Mouse (Mus musculus): Measurements from ENCODE around the gene Peli2. TPM values are rescaled to one million over a fixed set of nuclear protein-coding genes. Genes with fewer than 3 reads are reported as not detected.

Gene Peli2
- polyA plus RNA-seq, 1 experiment from 2014 or later: 3.1 TPM

GRCm38 (mm10) chr14:48130761-48131575, 10.3 kb downstream of the Peli2 start:
- ATAC-seq (replicated peaks; ENCODE audit: low FRiP score) (no peak), DNase-seq (ENCODE audit: low spot score) (peak; percentile 24)
- Histone ChIP-seq H3K4me2 (no peak overlapping the region), H3K9me3 (ENCODE audit: control insufficient read depth, low read length) (no peaks in the 10 kb centered on the region), H3K27ac (ENCODE audit: low read depth, low read length) (no peak overlapping the region), H3K4me3 (ENCODE audit: low read depth, low read length) (no peak overlapping the region), H3K36me3 (ENCODE audit: control insufficient read depth, insufficient read depth, low read length) (no peaks in the 10 kb centered on the region), H3K27me3 (replicated peaks; ENCODE audit: control insufficient read depth, insufficient read depth, low read length) (no peaks in the 10 kb centered on the region), H3K4me1 (replicated peaks; ENCODE audit: control insufficient read depth, insufficient read depth, low read length) (peaks cover 38% of the 10 kb centered on the region), H3K9ac (ENCODE audit: low read depth, low read length) (no peak overlapping the region)
- 49% methylated on average over 20 of the region's 20 CpGs for WGBS

- H3K27ac ChIP-seq (ENCODE audit: low read depth, low read length): no peak overlapping the region
- no peaks in the 10 kb centered on the region for H3K36me3 ChIP-seq (ENCODE audit: control insufficient read depth, insufficient read depth, low read length)
- H3K27me3 ChIP-seq (replicated peaks; ENCODE audit: control insufficient read depth, insufficient read depth, low read length): no peaks in the 10 kb centered on the region
- no peaks in the 10 kb centered on the region for H3K9me3 ChIP-seq (ENCODE audit: control insufficient read depth, low read length)
- no peak overlapping the region for H3K4me2 ChIP-seq
- H3K9ac ChIP-seq (ENCODE audit: low read depth, low read length): no peak overlapping the region
- no peak overlapping the region for H3K4me3 ChIP-seq (ENCODE audit: low read depth, low read length)
- ATAC-seq (replicated peaks; ENCODE audit: low FRiP score): 0 out of 2 replicates have a peak, but pooled peaks have one; percentile 15
- 56% methylated on average over 4 of the region's 4 CpGs for WGBS
- peak; percentile 32 for DNase-seq (ENCODE audit: low spot score)
- peaks cover 39% of the 10 kb centered on the region for H3K4me1 ChIP-seq (replicated peaks; ENCODE audit: control insufficient read depth, insufficient read depth, low read length)
Observed at GRCm38 (mm10) chr14:48131576-48131922, 10.9 kb downstream of the Peli2 start.

- ATAC-seq (replicated peaks; ENCODE audit: low FRiP score): no peak
- Histone ChIP-seq H3K27ac (ENCODE audit: low read depth, low read length) (no peak overlapping the region), H3K9me3 (ENCODE audit: control insufficient read depth, low read length) (no peaks in the 10 kb centered on the region), H3K27me3 (replicated peaks; ENCODE audit: control insufficient read depth, insufficient read depth, low read length) (no peaks in the 10 kb centered on the region), H3K4me2 (no peak overlapping the region), H3K36me3 (ENCODE audit: control insufficient read depth, insufficient read depth, low read length) (no peaks in the 10 kb centered on the region), H3K4me3 (ENCODE audit: low read depth, low read length) (no peak overlapping the region), H3K9ac (ENCODE audit: low read depth, low read length) (no peak overlapping the region), H3K4me1 (replicated peaks; ENCODE audit: control insufficient read depth, insufficient read depth, low read length) (peaks cover 44% of the 10 kb centered on the region)
- WGBS: 84% methylated on average over 3 of the region's 3 CpGs
- DNase-seq (ENCODE audit: low spot score): peak; percentile 29
Observed at GRCm38 (mm10) chr14:48132241-48132640, 11.6 kb downstream of the Peli2 start.

GRCm38 (mm10) chr14:48132865-48133802, 12.5 kb downstream of the Peli2 start:
- H3K27me3 ChIP-seq (replicated peaks; ENCODE audit: control insufficient read depth, insufficient read depth, low read length): no peaks in the 10 kb centered on the region
- peak overlapping the region; percentile 48 for H3K4me2 ChIP-seq
- WGBS: 28% methylated on average over 21 of the region's 21 CpGs
- DNase-seq (ENCODE audit: low spot score) (peak; percentile 26), ATAC-seq (replicated peaks; ENCODE audit: low FRiP score) (no peak)
- no peaks in the 10 kb centered on the region for H3K36me3 ChIP-seq (ENCODE audit: control insufficient read depth, insufficient read depth, low read length)
- no peak overlapping the region for H3K9ac ChIP-seq (ENCODE audit: low read depth, low read length)
- no peak overlapping the region for H3K4me3 ChIP-seq (ENCODE audit: low read depth, low read length)
- no peak overlapping the region; the same call in 1 of the 2 replicates for H3K27ac ChIP-seq (ENCODE audit: low read depth, low read length)
- peaks cover 45% of the 10 kb centered on the region for H3K4me1 ChIP-seq (replicated peaks; ENCODE audit: control insufficient read depth, insufficient read depth, low read length)
- H3K9me3 ChIP-seq (ENCODE audit: control insufficient read depth, low read length): no peaks in the 10 kb centered on the region

GRCm38 (mm10) chr14:48134344-48134743, 13.7 kb downstream of the Peli2 start:
- peak; percentile 55 for ATAC-seq (replicated peaks; ENCODE audit: low FRiP score)
- no peak overlapping the region for H3K4me3 ChIP-seq (ENCODE audit: low read depth, low read length)
- H3K9ac ChIP-seq (ENCODE audit: low read depth, low read length): no peak overlapping the region
- H3K36me3 ChIP-seq (ENCODE audit: control insufficient read depth, insufficient read depth, low read length): no peaks in the 10 kb centered on the region
- DNase-seq (ENCODE audit: low spot score): no peak
- WGBS: 44% methylated on average over 7 of the region's 7 CpGs
- H3K27ac ChIP-seq (ENCODE audit: low read depth, low read length): peak overlapping the region; percentile 69
- H3K27me3 ChIP-seq (replicated peaks; ENCODE audit: control insufficient read depth, insufficient read depth, low read length): no peaks in the 10 kb centered on the region
- H3K4me1 ChIP-seq (replicated peaks; ENCODE audit: control insufficient read depth, insufficient read depth, low read length): peaks cover 45% of the 10 kb centered on the region
- H3K4me2 ChIP-seq: peak overlapping the region; percentile 47
- no peaks in the 10 kb centered on the region for H3K9me3 ChIP-seq (ENCODE audit: control insufficient read depth, low read length)

GRCm38 (mm10) chr14:48135816-48136345, 15.3 kb downstream of the Peli2 start:
- DNase-seq (ENCODE audit: low spot score): no peak
- no peak for ATAC-seq (replicated peaks; ENCODE audit: low FRiP score)
- H3K9me3 ChIP-seq (ENCODE audit: control insufficient read depth, low read length): no peaks in the 10 kb centered on the region
- peaks cover 42% of the 10 kb centered on the region for H3K4me1 ChIP-seq (replicated peaks; ENCODE audit: control insufficient read depth, insufficient read depth, low read length)
- H3K4me3 ChIP-seq (ENCODE audit: low read depth, low read length): no peak overlapping the region
- H3K27me3 ChIP-seq (replicated peaks; ENCODE audit: control insufficient read depth, insufficient read depth, low read length): no peaks in the 10 kb centered on the region
- 62% methylated on average over 11 of the region's 11 CpGs for WGBS
- H3K9ac ChIP-seq (ENCODE audit: low read depth, low read length): no peak overlapping the region
- H3K4me2 ChIP-seq: no peak overlapping the region
- no peak overlapping the region for H3K27ac ChIP-seq (ENCODE audit: low read depth, low read length)
- no peaks in the 10 kb centered on the region for H3K36me3 ChIP-seq (ENCODE audit: control insufficient read depth, insufficient read depth, low read length)

GRCm38 (mm10) chr14:48137731-48138130, 17.1 kb downstream of the Peli2 start:
- no peak overlapping the region for H3K4me2 ChIP-seq
- 54% methylated on average over 8 of the region's 8 CpGs for WGBS
- no peak overlapping the region for H3K9ac ChIP-seq (ENCODE audit: low read depth, low read length)
- H3K36me3 ChIP-seq (ENCODE audit: control insufficient read depth, insufficient read depth, low read length): no peaks in the 10 kb centered on the region
- DNase-seq (ENCODE audit: low spot score) (no peak), ATAC-seq (replicated peaks; ENCODE audit: low FRiP score) (no peak)
- H3K4me3 ChIP-seq (ENCODE audit: low read depth, low read length): no peak overlapping the region
- H3K4me1 ChIP-seq (replicated peaks; ENCODE audit: control insufficient read depth, insufficient read depth, low read length): peaks cover 30% of the 10 kb centered on the region
- no peaks in the 10 kb centered on the region for H3K27me3 ChIP-seq (replicated peaks; ENCODE audit: control insufficient read depth, insufficient read depth, low read length)
- H3K27ac ChIP-seq (ENCODE audit: low read depth, low read length): no peak overlapping the region
- no peaks in the 10 kb centered on the region for H3K9me3 ChIP-seq (ENCODE audit: control insufficient read depth, low read length)

GRCm38 (mm10) chr14:48138138-48138537, 17.5 kb downstream of the Peli2 start:
- Histone ChIP-seq H3K9me3 (ENCODE audit: control insufficient read depth, low read length) (no peaks in the 10 kb centered on the region), H3K27me3 (replicated peaks; ENCODE audit: control insufficient read depth, insufficient read depth, low read length) (no peaks in the 10 kb centered on the region), H3K36me3 (ENCODE audit: control insufficient read depth, insufficient read depth, low read length) (no peaks in the 10 kb centered on the region), H3K4me3 (ENCODE audit: low read depth, low read length) (no peak overlapping the region), H3K4me1 (replicated peaks; ENCODE audit: control insufficient read depth, insufficient read depth, low read length) (peaks cover 27% of the 10 kb centered on the region), H3K9ac (ENCODE audit: low read depth, low read length) (no peak overlapping the region), H3K4me2 (no peak overlapping the region), H3K27ac (ENCODE audit: low read depth, low read length) (no peak overlapping the region)
- ATAC-seq (replicated peaks; ENCODE audit: low FRiP score) (no peak), DNase-seq (ENCODE audit: low spot score) (no peak)
- 47% methylated on average over 8 of the region's 8 CpGs for WGBS

Measured in liver, embryonic 11.5 days (tissue).